Mouse (Mus musculus): ENCODE data around the gene H2-T22. TPM values are rescaled to one million over a fixed set of nuclear protein-coding genes. Genes with fewer than 3 reads are reported as not detected.
"Not testable (repeated sequence)": the region's sequence is repeated elsewhere in the genome, so short reads cannot be mapped to it uniquely, and the experiment has no call there.

H2-T22 gene
- polyA plus RNA-seq, 1 experiment from 2014 or later, result 12.0 TPM

DNA sequence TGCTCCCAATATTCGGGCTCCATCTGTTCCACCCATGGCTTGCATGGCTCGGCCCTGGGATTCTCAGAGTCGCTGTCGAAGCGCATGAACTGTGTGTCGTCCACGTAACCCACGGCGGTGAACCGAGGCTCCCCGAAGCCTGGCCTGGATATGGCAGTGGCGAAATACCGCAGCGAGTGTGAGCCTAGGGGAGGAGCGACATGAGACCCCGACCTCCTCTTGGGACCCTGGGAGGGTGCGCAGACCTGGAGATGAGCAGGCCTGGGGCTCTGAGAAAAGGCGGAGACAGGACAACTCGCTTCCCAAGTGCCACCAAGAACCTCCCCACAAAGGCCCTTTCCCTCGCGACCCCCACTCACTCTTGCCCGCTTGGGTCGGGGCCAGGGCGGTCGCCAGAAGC is 15.4 kb upstream of the H2-T22 start:
- H3K9ac ChIP-seq (ENCODE audit: low read depth, low read length); H3K4me2 ChIP-seq (replicated peaks; ENCODE audit: low read depth, low read length); H3K36me3 ChIP-seq (ENCODE audit: control insufficient read depth, insufficient read depth, low read length); H3K27ac ChIP-seq (ENCODE audit: low read depth, low read length); H3K4me3 ChIP-seq (ENCODE audit: low read length); ATAC-seq (ENCODE audit: low FRiP score, low TSS enrichment); H3K27me3 ChIP-seq (ENCODE audit: control insufficient read depth, insufficient read depth, low read length); H3K9me3 ChIP-seq (ENCODE audit: control insufficient read depth, low read length); H3K4me1 ChIP-seq (ENCODE audit: control insufficient read depth, insufficient read depth, low read length): not testable (repeated sequence)
- 87% methylated on average over 23 of the region's 25 CpGs for WGBS

DNA sequence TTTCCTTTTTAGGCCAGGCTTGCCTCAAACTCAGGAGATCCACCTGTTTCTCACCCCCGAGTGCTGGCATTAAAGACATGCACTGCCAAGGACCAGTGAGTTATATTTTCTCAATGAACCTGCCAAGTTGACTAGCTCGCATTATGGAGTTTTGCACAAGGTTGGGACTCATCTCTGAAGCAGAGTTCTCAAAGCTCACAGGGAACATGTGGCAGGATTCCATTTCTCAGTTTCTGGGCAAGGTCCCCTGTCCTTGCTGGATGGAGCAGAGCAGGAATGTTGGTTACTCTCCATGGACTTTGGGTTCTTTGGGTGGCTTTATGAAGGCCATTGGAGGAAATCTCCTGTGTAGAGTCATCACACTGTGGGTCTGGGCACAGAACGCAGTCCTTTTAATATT is 739 bp upstream of the H2-T22 start:
- H3K9ac ChIP-seq (ENCODE audit: low read depth, low read length), result no peak overlapping the region
- whole genome bisulfite sequencing, result 79% methylated on average over 3 of the region's 3 CpGs
- H3K27me3 ChIP-seq (ENCODE audit: control insufficient read depth, insufficient read depth, low read length), result no peaks in the 10 kb centered on the region
- no peaks in the 10 kb centered on the region for H3K4me1 ChIP-seq (ENCODE audit: control insufficient read depth, insufficient read depth, low read length)
- no peaks in the 10 kb centered on the region for H3K36me3 ChIP-seq (ENCODE audit: control insufficient read depth, insufficient read depth, low read length)
- H3K9me3 ChIP-seq (ENCODE audit: control insufficient read depth, low read length), result no peaks in the 10 kb centered on the region
- no peak for ATAC-seq (ENCODE audit: low FRiP score, low TSS enrichment)
- H3K4me3 ChIP-seq (ENCODE audit: low read length), result peak overlapping the region; percentile 36
- peak overlapping the region; percentile 44 for H3K4me2 ChIP-seq (replicated peaks; ENCODE audit: low read depth, low read length)
- no peak overlapping the region for H3K27ac ChIP-seq (ENCODE audit: low read depth, low read length)

- not testable (repeated sequence) for H3K4me1 ChIP-seq (ENCODE audit: control insufficient read depth, insufficient read depth, low read length); H3K36me3 ChIP-seq (ENCODE audit: control insufficient read depth, insufficient read depth, low read length); H3K27ac ChIP-seq (ENCODE audit: low read depth, low read length); H3K27me3 ChIP-seq (ENCODE audit: control insufficient read depth, insufficient read depth, low read length); H3K9me3 ChIP-seq (ENCODE audit: control insufficient read depth, low read length)
- peak overlapping the region; percentile 36 for H3K4me3 ChIP-seq (ENCODE audit: low read length)
- ATAC-seq (ENCODE audit: low FRiP score, low TSS enrichment), result peak; percentile 80
- H3K9ac ChIP-seq (ENCODE audit: low read depth, low read length), result peak overlapping the region; percentile 42; the same call in 1 of the 2 replicates
- under 1% methylated on average over 19 of the region's 19 CpGs for WGBS
- peak overlapping the region; percentile 62 for H3K4me2 ChIP-seq (replicated peaks; ENCODE audit: low read depth, low read length)
Measured at GRCm38 (mm10) chr17:36042055-36042454, 492 bp downstream of the H2-T22 start.

DNA sequence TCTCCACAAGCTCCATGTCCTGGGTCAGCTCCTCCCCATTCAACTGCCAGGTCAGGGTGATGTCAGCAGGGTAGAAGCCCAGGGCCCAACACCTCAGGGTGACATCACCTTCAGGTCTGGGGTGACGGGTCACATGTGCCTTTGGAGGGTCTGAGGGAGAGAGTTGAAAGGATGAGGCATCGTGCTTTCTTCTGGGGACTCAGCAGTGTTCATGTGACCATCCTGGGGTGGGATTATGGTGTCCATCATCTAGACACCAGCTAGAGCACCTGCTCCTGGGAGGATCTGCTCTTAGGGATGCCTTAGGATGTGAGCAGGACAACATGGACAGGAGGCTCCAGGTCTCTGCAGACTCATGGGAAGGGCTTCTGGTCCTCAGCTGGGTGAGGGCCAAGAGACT is 1.9 kb downstream of the H2-T22 start:
- H3K27ac ChIP-seq (ENCODE audit: low read depth, low read length); H3K27me3 ChIP-seq (ENCODE audit: control insufficient read depth, insufficient read depth, low read length); H3K36me3 ChIP-seq (ENCODE audit: control insufficient read depth, insufficient read depth, low read length); H3K9me3 ChIP-seq (ENCODE audit: control insufficient read depth, low read length); H3K4me2 ChIP-seq (replicated peaks; ENCODE audit: low read depth, low read length); H3K4me3 ChIP-seq (ENCODE audit: low read length); ATAC-seq (ENCODE audit: low FRiP score, low TSS enrichment); H3K4me1 ChIP-seq (ENCODE audit: control insufficient read depth, insufficient read depth, low read length); H3K9ac ChIP-seq (ENCODE audit: low read depth, low read length): not testable (repeated sequence)
- WGBS, result 91% methylated on average over 2 of the region's 2 CpGs

DNA sequence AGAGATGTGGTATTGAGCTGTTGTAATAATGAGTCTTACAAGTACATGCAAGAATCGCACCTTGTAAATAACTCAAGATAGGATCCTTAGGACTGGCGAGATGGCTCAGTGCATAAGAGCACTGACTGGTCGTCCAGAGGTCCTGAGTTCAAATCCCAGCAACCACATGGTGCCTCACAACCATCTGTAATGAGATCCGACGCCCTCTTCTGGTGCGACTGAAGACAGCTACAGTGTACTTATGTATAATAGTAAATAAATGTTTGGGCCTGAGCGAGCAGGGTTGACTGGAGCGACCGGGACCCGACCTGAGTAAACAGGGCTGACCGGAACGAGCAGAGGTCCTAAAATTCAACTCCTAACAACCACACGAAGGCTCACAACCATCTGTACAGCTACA is 6.4 kb downstream of the H2-T22 start:
- H3K4me3 ChIP-seq (ENCODE audit: low read length); ATAC-seq (ENCODE audit: low FRiP score, low TSS enrichment); H3K4me2 ChIP-seq (replicated peaks; ENCODE audit: low read depth, low read length); H3K27me3 ChIP-seq (ENCODE audit: control insufficient read depth, insufficient read depth, low read length); H3K27ac ChIP-seq (ENCODE audit: low read depth, low read length); H3K36me3 ChIP-seq (ENCODE audit: control insufficient read depth, insufficient read depth, low read length); H3K4me1 ChIP-seq (ENCODE audit: control insufficient read depth, insufficient read depth, low read length); H3K9ac ChIP-seq (ENCODE audit: low read depth, low read length); H3K9me3 ChIP-seq (ENCODE audit: control insufficient read depth, low read length): not testable (repeated sequence)
- WGBS, result 90% methylated on average over 13 of the region's 13 CpGs

DNA sequence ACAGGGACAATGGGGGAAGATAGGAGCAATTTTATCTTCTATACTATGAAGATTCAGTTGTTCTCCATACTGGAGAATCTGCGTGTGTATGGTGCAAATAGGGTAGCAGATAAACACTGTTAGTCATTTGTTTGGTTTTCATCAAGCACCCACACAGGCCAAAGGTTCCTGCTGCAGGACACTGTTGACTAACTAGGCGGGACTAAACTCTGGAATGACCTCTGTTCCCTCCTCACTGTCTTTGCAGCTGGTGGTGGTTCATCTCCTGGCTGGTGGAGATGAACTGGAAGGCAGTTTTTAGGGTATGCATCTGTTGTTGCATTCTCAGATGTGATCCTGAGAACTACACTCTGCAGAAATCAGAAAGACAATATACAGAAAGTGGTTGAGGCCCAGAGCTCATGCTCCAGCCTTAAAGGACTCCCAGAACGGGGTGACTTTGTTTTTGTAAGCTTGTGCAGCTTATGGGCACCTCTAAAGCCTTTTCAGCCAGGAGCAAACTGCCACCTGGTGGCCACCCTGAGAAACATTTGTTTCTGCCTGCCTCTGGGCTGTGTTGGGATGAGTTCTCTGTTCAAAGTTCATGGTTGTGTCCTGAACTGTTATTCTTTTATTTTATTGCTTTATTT is 7.4 kb downstream of the H2-T22 start:
- WGBS, result 38% methylated on average over 3 of the region's 3 CpGs

DNA sequence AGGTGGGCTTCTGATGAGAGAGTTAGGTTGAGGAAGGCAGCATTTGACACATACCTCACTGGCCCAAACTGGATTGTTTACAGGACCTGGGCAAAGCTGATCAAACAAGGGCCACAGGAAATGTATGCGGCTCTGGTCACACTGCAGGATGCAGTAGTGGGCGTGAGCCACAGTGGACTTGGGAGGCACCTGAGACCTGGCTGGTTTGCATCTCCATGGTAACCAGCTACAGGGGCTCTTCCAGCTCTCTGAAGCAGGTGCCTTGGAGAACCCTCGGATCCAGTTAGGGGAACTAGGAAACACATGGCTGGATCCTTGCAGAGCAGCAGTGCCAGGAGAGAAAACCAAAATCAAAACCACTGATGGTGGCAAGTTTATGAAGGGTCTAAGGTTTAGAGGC is 8.0 kb downstream of the H2-T22 start:
- not testable (repeated sequence) for H3K4me2 ChIP-seq (replicated peaks; ENCODE audit: low read depth, low read length); H3K9ac ChIP-seq (ENCODE audit: low read depth, low read length); H3K4me3 ChIP-seq (ENCODE audit: low read length); ATAC-seq (ENCODE audit: low FRiP score, low TSS enrichment); H3K27me3 ChIP-seq (ENCODE audit: control insufficient read depth, insufficient read depth, low read length); H3K9me3 ChIP-seq (ENCODE audit: control insufficient read depth, low read length); H3K36me3 ChIP-seq (ENCODE audit: control insufficient read depth, insufficient read depth, low read length); H3K27ac ChIP-seq (ENCODE audit: low read depth, low read length); H3K4me1 ChIP-seq (ENCODE audit: control insufficient read depth, insufficient read depth, low read length)
- 62% methylated on average over 3 of the region's 3 CpGs for WGBS

More for the DNA sequence above, 7.4 kb downstream of the H2-T22 start:
- not testable (repeated sequence) for H3K9ac ChIP-seq (ENCODE audit: low read depth, low read length); H3K9me3 ChIP-seq (ENCODE audit: control insufficient read depth, low read length); H3K4me1 ChIP-seq (ENCODE audit: control insufficient read depth, insufficient read depth, low read length); H3K36me3 ChIP-seq (ENCODE audit: control insufficient read depth, insufficient read depth, low read length); H3K4me3 ChIP-seq (ENCODE audit: low read length); H3K4me2 ChIP-seq (replicated peaks; ENCODE audit: low read depth, low read length); H3K27me3 ChIP-seq (ENCODE audit: control insufficient read depth, insufficient read depth, low read length); H3K27ac ChIP-seq (ENCODE audit: low read depth, low read length)
- 0 out of 2 replicates have a peak, but pooled peaks have one; percentile 10 for ATAC-seq (ENCODE audit: low FRiP score, low TSS enrichment)

- peak within 1 kb of the TSS; percentile 40; the same call in 1 of the 2 replicates for H3K9ac ChIP-seq (ENCODE audit: low read depth, low read length)
- H3K4me3 ChIP-seq (ENCODE audit: low read length), result peak within 1 kb of the TSS; percentile 44
- under 1% methylated on average over 24 of the region's 25 CpGs for WGBS
- H3K4me1 ChIP-seq (ENCODE audit: control insufficient read depth, insufficient read depth, low read length); H3K36me3 ChIP-seq (ENCODE audit: control insufficient read depth, insufficient read depth, low read length); H3K9me3 ChIP-seq (ENCODE audit: control insufficient read depth, low read length); H3K27ac ChIP-seq (ENCODE audit: low read depth, low read length); H3K27me3 ChIP-seq (ENCODE audit: control insufficient read depth, insufficient read depth, low read length): not testable (repeated sequence)
- H3K4me2 ChIP-seq (replicated peaks; ENCODE audit: low read depth, low read length), result peak within 1 kb of the TSS; percentile 83
- ATAC-seq (ENCODE audit: low FRiP score, low TSS enrichment), result peak; percentile 44; the same call in 1 of the 2 replicates
Measured at GRCm38 (mm10) chr17:36032351-36032875, 10.1 kb downstream of the H2-T22 start, which contains the start of gene H2-T23. TSS of gene H2-T23 (minus strand) at chr17:36032855.

GRCm38 (mm10) chr17:36031583-36032331 is 10.8 kb downstream of the H2-T22 start:
- not testable (repeated sequence) for H3K36me3 ChIP-seq (ENCODE audit: control insufficient read depth, insufficient read depth, low read length); H3K27me3 ChIP-seq (ENCODE audit: control insufficient read depth, insufficient read depth, low read length); H3K4me1 ChIP-seq (ENCODE audit: control insufficient read depth, insufficient read depth, low read length); H3K9me3 ChIP-seq (ENCODE audit: control insufficient read depth, low read length); H3K27ac ChIP-seq (ENCODE audit: low read depth, low read length)
- Histone ChIP-seq H3K9ac (ENCODE audit: low read depth, low read length) (peak overlapping the region; percentile 40; the same call in 1 of the 2 replicates), H3K4me3 (ENCODE audit: low read length) (peak overlapping the region; percentile 44), H3K4me2 (replicated peaks; ENCODE audit: low read depth, low read length) (peak overlapping the region; percentile 83)
- peak; percentile 47 for ATAC-seq (ENCODE audit: low FRiP score, low TSS enrichment)
- under 1% methylated on average over 40 of the region's 40 CpGs for WGBS

Data from kidney, embryonic 14.5 days (tissue).